ENCODE assay signal across 19 mouse cellular contexts in genomic region chr12:16049545-16049944, GRCm38 (mm10).
DNase-seq lines count a peak whose midpoint lies in the region; ATAC-seq lines count a peak whose summit lies in the region.
"Had no signal": no experiment of that assay in that cellular context is flagged by ENCODE, and none has a peak within 500 bp of the region (broad histone marks: within the 10 kb centered on the region; RNA-seq: fewer than 3 reads in every experiment).

No protein-coding gene starts in this region.

- 69% methylated on average over 4 of the region's 4 CpGs for WGBS in midbrain, embryonic 13.5 days

- no peaks in the 10 kb centered on the region for H3K9me3 ChIP-seq in midbrain, embryonic 13.5 days
- H3K9me3 ChIP-seq: forebrain, embryonic 13.5 days; limb, embryonic 10.5 days; liver, embryonic 12.5 days; neural tube, embryonic 15.5 days had no signal

- H3K9ac ChIP-seq in midbrain, embryonic 13.5 days (replicated peaks), result no peak overlapping the region
- H3K9ac ChIP-seq: forebrain, embryonic 13.5 days; liver, embryonic 12.5 days; neural tube, embryonic 15.5 days had no signal

- no peak overlapping the region for H3K4me3 ChIP-seq in midbrain, embryonic 13.5 days (replicated peaks)
- H3K4me3 ChIP-seq: forebrain, embryonic 13.5 days; limb, embryonic 10.5 days; liver, embryonic 12.5 days; neural tube, embryonic 15.5 days had no signal

- no peaks in the 10 kb centered on the region for H3K36me3 ChIP-seq in midbrain, embryonic 13.5 days
- H3K36me3 ChIP-seq: limb, embryonic 10.5 days; liver, embryonic 12.5 days; neural tube, embryonic 15.5 days had no signal

- H3K27ac ChIP-seq in midbrain, embryonic 13.5 days, result no peak overlapping the region
- H3K27ac ChIP-seq: forebrain, embryonic 13.5 days; hindbrain, postnatal 0 days; limb, embryonic 10.5 days; liver, embryonic 12.5 days; neural tube, embryonic 15.5 days had no signal

- no peaks in the 10 kb centered on the region for H3K27me3 ChIP-seq in midbrain, embryonic 13.5 days
- H3K27me3 ChIP-seq: forebrain, embryonic 13.5 days; liver, embryonic 12.5 days; neural tube, embryonic 15.5 days; Patski had no signal

- H3K4me2 ChIP-seq in midbrain, embryonic 13.5 days (replicated peaks), result no peak overlapping the region
- H3K4me2 ChIP-seq: forebrain, embryonic 13.5 days; liver, embryonic 12.5 days; neural tube, embryonic 15.5 days had no signal

- ATAC-seq in midbrain, embryonic 13.5 days, result no peak
- ATAC-seq: forebrain, embryonic 13.5 days; hindbrain, postnatal 0 days; liver, embryonic 12.5 days; Patski had no signal

- H3K4me1 ChIP-seq in midbrain, embryonic 13.5 days (replicated peaks), result no peaks in the 10 kb centered on the region
- H3K4me1 ChIP-seq: forebrain, embryonic 13.5 days; neural tube, embryonic 15.5 days had no signal

- peak; percentile 12 to 13 for DNase-seq in spleen, adult 18-20 months
- no peak for DNase-seq in spleen, postnatal 10 days (ENCODE audit: low spot score in 2 of 2)
- peak; percentile 63 for DNase-seq in T-cell, adult 2 months (ENCODE audit: low spot score)
- DNase-seq in thymus, adult 18-20 months, result peak; percentile 67 to 87
- no peak for DNase-seq in cerebellum, postnatal 14 days
- no peak for DNase-seq in kidney, postnatal 25 days
- DNase-seq: adrenal gland, adult 2 months; cerebellum, adult 11-12 months; embryo, embryonic 11 days; heart, adult 18-20 months; heart, postnatal 10 days; retina, postnatal 1 day had no signal

Comparison
In these comparisons a context has a peak if more than half of its experiments do, and no peak if none do; other contexts are left out.
1. DNase-seq: peak in spleen, adult 18-20 months (2 of 2), T-cell, adult 2 months (single experiment) and thymus, adult 18-20 months (2 of 2); none in spleen, postnatal 10 days (0 of 2), cerebellum, postnatal 14 days (0 of 2) and kidney, postnatal 25 days (0 of 2).